Mouse (Mus musculus) right cerebral cortex, postnatal 25 days (tissue): ENCODE data around the gene Cmah.

Experiments
- DNase-seq: peaks from one replicate; pipeline ENCODE4 v3.0.0; 2022

Gene Cmah

DNA sequence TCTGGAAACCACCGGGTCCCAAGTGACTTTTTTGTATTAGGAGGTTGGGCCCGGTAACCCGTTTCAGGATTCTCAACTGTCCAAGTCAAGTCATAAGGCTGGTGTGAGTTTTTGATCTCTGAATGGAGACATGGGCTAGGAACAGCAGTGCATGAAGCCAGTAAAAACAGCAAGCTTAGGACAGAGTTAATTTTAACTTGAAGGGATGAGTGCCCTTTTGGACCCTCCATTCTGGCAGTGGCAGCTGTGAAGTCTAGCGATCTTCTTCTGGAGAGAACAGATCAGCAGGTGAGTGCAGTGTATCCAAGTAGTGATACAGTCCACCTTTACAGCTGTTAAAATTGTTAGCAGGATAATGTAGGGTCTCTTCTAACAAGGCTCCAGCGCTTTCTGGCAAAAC lies at the start of gene Cmah:
Cmah (plus strand) TSS at position 204 of the 400 bp plus-strand sequence.
- DNase-seq, result no peak

GRCm38 (mm10) chr13:24279407-24279761 lies 47.8 kb upstream of the Cmah start:
- DNase-seq, result no peak

- DNase-seq, result no peak
Measured at GRCm38 (mm10) chr13:24279762-24280438, 47.3 kb upstream of the Cmah start.

GRCm38 (mm10) chr13:24280439-24281431 lies 46.5 kb upstream of the Cmah start, which contains the start of gene Carmil1:
Gene Carmil1, minus strand, starts transcription at chr13:24280795.
- peak; percentile 90 for DNase-seq

DNA sequence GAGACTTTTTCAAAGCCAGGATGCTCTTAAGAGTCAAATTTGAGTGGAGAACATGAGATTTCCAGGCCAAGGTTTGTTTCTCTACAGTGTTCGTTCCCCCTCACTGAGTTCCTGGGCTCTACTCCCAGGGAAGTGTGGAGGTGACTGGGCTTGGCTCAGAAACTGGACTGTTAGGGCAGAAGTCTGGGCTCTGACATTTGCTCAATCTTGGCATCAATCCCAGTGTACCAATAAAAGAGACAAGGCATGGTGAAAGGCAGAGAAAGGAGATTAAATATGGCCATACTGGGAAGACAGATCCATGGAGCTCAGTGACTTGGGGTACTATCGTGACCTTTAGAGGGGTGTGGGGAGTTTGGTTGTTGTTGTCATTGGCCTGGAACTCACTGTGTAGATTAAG lies 39.8 kb upstream of the Cmah start:
- DNase-seq, result no peak

GRCm38 (mm10) chr13:24297252-24297651 lies 30.0 kb upstream of the Cmah start:
- peak; percentile 10 for DNase-seq

DNA sequence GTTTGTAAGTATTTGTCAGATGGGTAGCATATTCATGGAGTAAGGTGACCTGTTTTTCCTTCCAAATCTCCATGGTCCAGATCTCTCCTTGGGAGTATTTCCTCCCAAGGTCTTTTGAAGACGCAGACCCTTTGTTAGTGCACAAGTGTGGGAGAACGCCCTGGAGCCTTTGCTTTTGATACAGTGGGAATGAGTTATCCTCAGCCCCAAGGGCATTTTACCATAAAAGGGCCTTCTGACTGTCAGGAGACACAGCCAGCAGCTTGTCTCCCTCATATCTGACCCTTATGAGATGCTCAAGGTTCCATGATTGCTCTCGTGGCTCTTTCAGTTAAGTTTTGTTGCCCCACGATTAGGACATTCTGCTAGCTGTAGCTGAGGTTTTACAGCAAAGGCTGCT lies 21.7 kb upstream of the Cmah start:
- no peak for DNase-seq

DNA sequence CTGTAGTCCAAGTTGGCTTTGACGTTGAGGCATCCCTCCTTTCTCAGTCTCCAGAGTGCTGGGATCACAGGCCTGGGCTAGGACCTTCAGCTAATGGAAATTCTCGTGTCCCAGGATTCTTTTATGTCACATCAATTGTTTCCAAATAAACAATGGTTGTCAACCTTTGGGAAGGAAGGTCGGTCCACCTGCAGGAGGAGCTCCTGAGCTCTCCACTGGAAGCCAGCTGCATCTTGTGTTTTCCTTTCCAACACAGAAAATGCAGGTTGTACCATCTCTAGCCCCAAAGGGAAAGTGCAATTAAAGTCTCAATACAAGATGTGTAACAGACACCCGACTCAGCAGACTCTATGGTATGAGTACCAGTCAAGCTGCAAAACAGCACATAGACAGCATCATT lies 21.0 kb upstream of the Cmah start:
- no peak for DNase-seq

- DNase-seq, result no peak
Measured at GRCm38 (mm10) chr13:24311011-24311940, 15.9 kb upstream of the Cmah start.

GRCm38 (mm10) chr13:24316563-24316962 lies 10.6 kb upstream of the Cmah start:
- DNase-seq, result no peak

DNA sequence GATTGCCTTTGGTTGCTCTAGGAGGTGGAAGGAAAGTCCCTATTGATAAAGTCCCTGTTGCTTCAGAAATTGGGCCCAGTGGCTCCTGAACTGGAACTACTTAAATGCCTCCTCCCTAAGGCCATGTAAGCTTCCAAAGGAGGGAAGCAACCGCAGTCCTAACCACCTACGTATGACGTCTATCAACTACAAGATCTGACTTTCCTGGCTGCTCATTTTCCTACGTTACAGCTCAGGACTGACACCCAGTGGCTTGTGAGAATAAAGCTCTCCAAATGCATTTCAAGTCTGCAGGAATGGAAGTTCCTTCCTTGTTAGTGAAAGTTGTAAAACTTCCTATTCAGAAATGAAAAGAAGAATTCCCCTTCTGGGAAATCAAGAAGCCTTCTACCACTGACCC lies 8.6 kb upstream of the Cmah start:
- peak; percentile 23 for DNase-seq

GRCm38 (mm10) chr13:24321313-24321712 lies 5.9 kb upstream of the Cmah start:
- DNase-seq, result no peak

GRCm38 (mm10) chr13:24328036-24328817 lies 1.0 kb downstream of the Cmah start:
- no peak for DNase-seq

- DNase-seq, result no peak
Measured at GRCm38 (mm10) chr13:24330128-24330527, 2.9 kb downstream of the Cmah start.

DNA sequence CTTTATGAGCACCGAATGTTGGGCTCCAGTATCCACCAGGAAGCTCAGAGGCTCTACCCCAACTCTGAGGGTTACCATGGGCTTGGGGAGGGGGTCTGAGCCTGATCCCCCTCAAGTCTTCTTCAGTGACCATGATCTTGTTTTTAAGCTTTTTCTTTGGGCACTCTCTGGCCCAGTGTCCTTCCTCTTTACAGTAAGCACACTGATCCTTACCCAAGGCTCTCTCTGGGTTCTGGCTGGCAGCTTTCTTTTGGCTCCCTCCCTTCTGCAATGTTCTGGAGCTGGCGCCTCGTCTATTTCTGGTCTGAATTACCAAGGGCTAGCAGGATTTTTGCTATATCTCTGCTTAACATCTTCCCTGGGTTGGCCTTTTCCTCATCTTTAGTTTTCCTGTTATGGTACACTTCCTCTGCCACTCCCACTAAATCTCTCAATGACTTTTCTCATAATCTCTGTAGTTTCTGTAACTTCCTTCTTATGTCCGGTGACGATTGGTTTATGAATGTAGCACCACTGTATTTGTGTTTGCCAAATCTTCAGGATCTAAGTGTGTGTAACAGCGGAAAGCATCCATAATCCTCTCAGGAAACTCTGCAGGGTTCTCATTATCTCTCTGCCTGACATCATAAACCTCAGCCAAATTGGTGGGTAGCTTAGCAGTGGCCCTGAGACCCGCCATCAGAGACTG lies 3.8 kb downstream of the Cmah start:
- no peak for DNase-seq

- no peak for DNase-seq
Measured at GRCm38 (mm10) chr13:24332537-24332936, 5.3 kb downstream of the Cmah start.

DNA sequence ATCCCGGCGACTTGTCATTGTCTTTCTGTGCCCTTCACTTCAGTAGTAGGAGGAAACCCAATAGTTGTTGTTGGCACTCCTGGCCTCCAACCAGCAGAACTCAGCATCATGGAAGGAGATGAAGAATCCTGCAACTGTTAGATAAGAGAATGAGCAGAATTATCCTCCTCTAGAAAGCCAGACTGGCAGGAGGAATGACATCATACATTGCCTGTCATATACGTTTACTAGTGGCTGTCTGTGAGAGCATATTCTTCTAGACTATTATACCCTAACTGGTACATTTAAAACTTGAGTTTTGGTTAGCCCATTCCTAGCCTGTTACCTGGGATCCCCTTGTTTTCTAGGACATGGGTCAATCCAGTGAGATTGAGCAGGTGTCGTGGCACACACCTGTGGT lies 9.6 kb downstream of the Cmah start:
- no peak for DNase-seq

- no peak for DNase-seq
Measured at GRCm38 (mm10) chr13:24337874-24338273, 10.7 kb downstream of the Cmah start.

GRCm38 (mm10) chr13:24338343-24338861 lies 11.2 kb downstream of the Cmah start:
- no peak for DNase-seq

- DNase-seq, result no peak
Measured at GRCm38 (mm10) chr13:24339907-24340306, 12.7 kb downstream of the Cmah start.

DNA sequence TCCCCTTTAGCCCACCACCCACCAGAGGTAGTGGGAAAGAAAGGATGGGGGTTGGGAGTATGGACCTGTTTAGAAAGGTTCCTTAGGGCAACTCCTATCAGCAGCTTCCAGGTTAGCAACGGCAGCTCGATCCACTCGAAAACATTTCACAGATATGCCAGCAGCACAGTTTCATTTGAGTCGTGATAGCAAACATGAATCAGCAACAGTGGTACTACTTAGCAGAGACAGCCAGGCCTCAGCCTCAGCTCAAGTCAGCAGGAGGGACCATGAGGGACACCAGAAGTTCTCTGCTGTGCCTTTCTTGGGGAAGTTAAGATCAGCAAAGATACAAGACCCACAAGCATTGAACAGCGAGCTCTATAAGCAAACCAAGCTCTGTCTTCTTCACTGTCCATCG lies 13.3 kb downstream of the Cmah start:
- no peak for DNase-seq
